Mouse (Mus musculus) ES-Bruce4 (cell line): ENCODE measurements around the gene Caln1. TPM values are rescaled to one million over a fixed set of nuclear protein-coding genes. Genes with fewer than 3 reads are reported as not detected.
"Not testable (repeated sequence)": the region's sequence is repeated elsewhere in the genome, so short reads cannot be mapped to it uniquely, and the experiment has no call there.

Source experiments
- H3K27ac ChIP-seq: 2 replicates; pipeline ENCODE4 v1.5.1; 2012; ENCODE audit warnings: low read length, inconsistent platforms; ENCODE audit not compliant: insufficient read depth
- H3K27me3 ChIP-seq: 2 replicates; pipeline ENCODE4 v1.6.1; 2012; ENCODE audit warnings: mild to moderate bottlenecking, low read length, inconsistent platforms; ENCODE audit not compliant: control insufficient read depth, poor library complexity, insufficient read depth, severe bottlenecking
- H3K36me3 ChIP-seq: 2 replicates; pipeline ENCODE4 v1.6.1; 2012; ENCODE audit warnings: inconsistent platforms, mild to moderate bottlenecking, low read length, moderate library complexity; ENCODE audit not compliant: control insufficient read depth, poor library complexity, insufficient read depth, severe bottlenecking
- H3K4me1 ChIP-seq: one replicate; pipeline ENCODE4 v1.8.1; 2011; ENCODE audit warnings: low read length; ENCODE audit not compliant: control insufficient read depth, insufficient read depth
- H3K4me3 ChIP-seq: 2 replicates; pipeline ENCODE4 v1.5.1; 2011; ENCODE audit warnings: low read depth, mild to moderate bottlenecking, low read length
- H3K9ac ChIP-seq: 2 replicates; pipeline ENCODE4 v1.6.1; 2012; ENCODE audit warnings: low read depth, mild to moderate bottlenecking, inconsistent platforms; ENCODE audit not compliant: poor library complexity, severe bottlenecking
- H3K9me3 ChIP-seq: replicated peaks from 2 replicates; pipeline ENCODE4 v1.6.1; 2012; ENCODE audit warnings: mild to moderate bottlenecking, low read length, inconsistent platforms; ENCODE audit not compliant: control insufficient read depth, poor library complexity, insufficient read depth, severe bottlenecking
- CTCF ChIP-seq: IDR thresholded peaks from one replicate; pipeline ENCODE4 v1.8.1; 2011; ENCODE audit warnings: low read depth, low read length
- EP300 ChIP-seq: IDR thresholded peaks from 2 replicates; pipeline ENCODE4 v1.6.1; 2011; ENCODE audit warnings: low read depth, low read length; ENCODE audit not compliant: insufficient read depth
- POLR2A ChIP-seq: IDR thresholded peaks from one replicate; pipeline ENCODE4 v1.8.1; 2011; ENCODE audit warnings: low read length; ENCODE audit not compliant: insufficient read depth
- polyA plus RNA-seq: library from polyadenylated mRNA; stranded (reverse); fragments of >200 nt; gene quantifications from 2 replicates; pipeline ENCODE4 v1.2.4, GENCODE M21; 2011; ENCODE audit warnings: low read depth; ENCODE audit not compliant: missing spikeins, insufficient read depth, insufficient read length

Caln1 gene
- polyA plus RNA-seq, 1 experiment = 0.28 TPM

- Histone ChIP-seq H3K27me3 (no peaks in the 10 kb centered on the region), H3K36me3 (no peaks in the 10 kb centered on the region), H3K4me1 (no peaks in the 10 kb centered on the region), H3K27ac (no peak overlapping the region), H3K9ac (no peak overlapping the region), H3K9me3 (no peaks in the 10 kb centered on the region), H3K4me3 (no peak overlapping the region)
- no peak for TF ChIP-seq CTCF
- TF ChIP-seq POLR2A = no peak
- TF ChIP-seq EP300 = no peak
Measured at GRCm38 (mm10) chr5:130614209-130614608, 245.0 kb downstream of the Caln1 start.

GRCm38 (mm10) chr5:130620060-130620459 lies 250.8 kb downstream of the Caln1 start:
- no peak overlapping the region for H3K4me3 ChIP-seq
- H3K9ac ChIP-seq = no peak overlapping the region
- no peaks in the 10 kb centered on the region for H3K27me3 ChIP-seq
- no peaks in the 10 kb centered on the region for H3K9me3 ChIP-seq
- no peaks in the 10 kb centered on the region for H3K36me3 ChIP-seq
- TF ChIP-seq CTCF (no peak), POLR2A (no peak), EP300 (no peak)
- H3K27ac ChIP-seq = no peak overlapping the region
- no peaks in the 10 kb centered on the region for H3K4me1 ChIP-seq

- Histone ChIP-seq H3K27me3 (no peaks in the 10 kb centered on the region), H3K27ac (no peak overlapping the region), H3K36me3 (no peaks in the 10 kb centered on the region), H3K4me3 (no peak overlapping the region), H3K4me1 (no peaks in the 10 kb centered on the region), H3K9me3 (no peaks in the 10 kb centered on the region), H3K9ac (no peak overlapping the region)
- TF ChIP-seq POLR2A = no peak
- no peak for TF ChIP-seq EP300
- no peak for TF ChIP-seq CTCF
Measured at GRCm38 (mm10) chr5:130623206-130623605, 254.0 kb downstream of the Caln1 start.

GRCm38 (mm10) chr5:130627800-130628199 lies 258.5 kb downstream of the Caln1 start:
- H3K36me3 ChIP-seq = no peaks in the 10 kb centered on the region
- no peak overlapping the region for H3K27ac ChIP-seq
- no peak overlapping the region for H3K4me3 ChIP-seq
- no peaks in the 10 kb centered on the region for H3K4me1 ChIP-seq
- H3K9ac ChIP-seq = no peak overlapping the region
- no peaks in the 10 kb centered on the region for H3K9me3 ChIP-seq
- TF ChIP-seq POLR2A (no peak), EP300 (no peak), CTCF (no peak)
- no peaks in the 10 kb centered on the region for H3K27me3 ChIP-seq

GRCm38 (mm10) chr5:130635397-130635796 lies 266.1 kb downstream of the Caln1 start:
- no peak for TF ChIP-seq POLR2A
- no peak for TF ChIP-seq CTCF
- TF ChIP-seq EP300 = no peak

GRCm38 (mm10) chr5:130641881-130642280 lies 272.6 kb downstream of the Caln1 start:
- no peak overlapping the region for H3K4me3 ChIP-seq

More at GRCm38 (mm10) chr5:130635397-130635796, 266.1 kb downstream of the Caln1 start:
- Histone ChIP-seq H3K27me3 (no peaks in the 10 kb centered on the region), H3K9me3 (no peaks in the 10 kb centered on the region), H3K4me1 (no peaks in the 10 kb centered on the region), H3K36me3 (no peaks in the 10 kb centered on the region), H3K4me3 (no peak overlapping the region), H3K9ac (no peak overlapping the region), H3K27ac (no peak overlapping the region)

GRCm38 (mm10) chr5:130646126-130646525 lies 276.9 kb downstream of the Caln1 start:
- H3K27me3 ChIP-seq, H3K4me3 ChIP-seq, H3K9ac ChIP-seq, H3K27ac ChIP-seq, H3K9me3 ChIP-seq, H3K4me1 ChIP-seq, H3K36me3 ChIP-seq: not testable (repeated sequence)

More at GRCm38 (mm10) chr5:130641881-130642280, 272.6 kb downstream of the Caln1 start:
- no peak for TF ChIP-seq POLR2A
- TF ChIP-seq EP300 = no peak
- no peak for TF ChIP-seq CTCF
- Histone ChIP-seq H3K4me1 (no peaks in the 10 kb centered on the region), H3K9me3 (no peaks in the 10 kb centered on the region), H3K9ac (no peak overlapping the region), H3K27ac (no peak overlapping the region), H3K36me3 (no peaks in the 10 kb centered on the region), H3K27me3 (no peaks in the 10 kb centered on the region)
